Mouse (Mus musculus) megakaryocyte-erythroid progenitor cell, adult 5-6 weeks (primary cell): ENCODE measurements around the gene Mylk4. TPM values are rescaled to one million over a fixed set of nuclear protein-coding genes. Genes with fewer than 3 reads are reported as not detected.

Source experiments
- ATAC-seq: replicated peaks from 2 replicates; pipeline ENCODE4 v1.8.0; 2016; ENCODE audit warnings: mild to moderate bottlenecking, inconsistent platforms; ENCODE audit not compliant: severe bottlenecking, poor library complexity, low FRiP score, low TSS enrichment
- total RNA-seq, 2 experiments: library from RNA; stranded (forward) in 1 of 2; stranded (reverse) in 1 of 2; fragments of 200-1000, 215-1000 nt in 1 of 2; fragments of >200 nt in 1 of 2; fragmentation: Nextera tagmentation in 1 of 2; gene quantifications; 2 replicates each; pipeline ENCODE4 v1.2.3; 2014 to 2017

The Mylk4 gene
- total RNA-seq, 2 experiments from 2014 or later = 0.11 TPM; not detected in 1

GRCm38 (mm10) chr13:32800859-32801258 lies 17.1 kb upstream of the Mylk4 start:
- ATAC-seq = peak; percentile 68

GRCm38 (mm10) chr13:32799131-32799530 lies 15.4 kb upstream of the Mylk4 start:
- ATAC-seq = no peak

GRCm38 (mm10) chr13:32797085-32797484 lies 13.3 kb upstream of the Mylk4 start:
- ATAC-seq = no peak

GRCm38 (mm10) chr13:32795166-32795565 lies 11.4 kb upstream of the Mylk4 start:
- ATAC-seq = no peak

- ATAC-seq = no peak
Observed at GRCm38 (mm10) chr13:32794619-32795018, 10.9 kb upstream of the Mylk4 start.

GRCm38 (mm10) chr13:32789781-32790180 lies 6.0 kb upstream of the Mylk4 start:
- no peak for ATAC-seq

GRCm38 (mm10) chr13:32787584-32787983 lies 3.8 kb upstream of the Mylk4 start:
- no peak for ATAC-seq

- ATAC-seq = no peak
Observed at GRCm38 (mm10) chr13:32783055-32783454, 699 bp downstream of the Mylk4 start.

GRCm38 (mm10) chr13:32778861-32779260 lies 4.9 kb downstream of the Mylk4 start:
- ATAC-seq = no peak

- no peak for ATAC-seq
Observed at GRCm38 (mm10) chr13:32776350-32776749, 7.4 kb downstream of the Mylk4 start.

GRCm38 (mm10) chr13:32775889-32776288 lies 7.9 kb downstream of the Mylk4 start:
- ATAC-seq = no peak

- no peak for ATAC-seq
Observed at GRCm38 (mm10) chr13:32769960-32770359, 13.8 kb downstream of the Mylk4 start.

- no peak for ATAC-seq
Observed at GRCm38 (mm10) chr13:32768104-32768503, 15.7 kb downstream of the Mylk4 start.

- ATAC-seq = no peak
Observed at GRCm38 (mm10) chr13:32764448-32764847, 19.3 kb downstream of the Mylk4 start.

- ATAC-seq = no peak
Observed at GRCm38 (mm10) chr13:32763141-32763540, 20.6 kb downstream of the Mylk4 start.

GRCm38 (mm10) chr13:32760795-32761194 lies 23.0 kb downstream of the Mylk4 start:
- ATAC-seq = no peak

- ATAC-seq = no peak
Observed at GRCm38 (mm10) chr13:32759036-32759435, 24.7 kb downstream of the Mylk4 start.

GRCm38 (mm10) chr13:32752066-32752657 lies 31.6 kb downstream of the Mylk4 start:
- no peak for ATAC-seq

GRCm38 (mm10) chr13:32750507-32750906 lies 33.2 kb downstream of the Mylk4 start:
- ATAC-seq = no peak

GRCm38 (mm10) chr13:32748421-32748820 lies 35.3 kb downstream of the Mylk4 start:
- no peak for ATAC-seq

- ATAC-seq = no peak
Observed at GRCm38 (mm10) chr13:32741161-32741560, 42.6 kb downstream of the Mylk4 start.

GRCm38 (mm10) chr13:32731283-32731682 lies 52.5 kb downstream of the Mylk4 start:
- no peak for ATAC-seq
